Comparison of ENCODE assay signal across 10 mouse cellular contexts in genomic region chr5:118650746-118651145, GRCm38 (mm10).
DNase-seq lines count a peak whose midpoint lies in the region; ATAC-seq and TF ChIP-seq lines count a peak whose summit lies in the region.
"Had no signal": no experiment of that assay in that cellular context is flagged by ENCODE, and none has a peak within 500 bp of the region (broad histone marks: within the 10 kb centered on the region; RNA-seq: fewer than 3 reads in every experiment).

No protein-coding gene starts in this region.

- DNase-seq in gastrocnemius, adult 2 months, result peak; percentile 70
- no peak for DNase-seq in gastrocnemius, postnatal 4 days (ENCODE audit: low spot score in 2 of 2)
- no peak for DNase-seq in neural tube, embryonic 11.5 days (ENCODE audit: low spot score)
- DNase-seq in lung, postnatal 0 days (ENCODE audit: low spot score), result peak; percentile 30
- DNase-seq in cerebellum, adult 9-10 months, result no peak
- no peak for DNase-seq in urinary bladder, postnatal 25 days (ENCODE audit: low spot score)
- no peak for DNase-seq in right cerebral cortex, adult 2 months (ENCODE audit: low spot score in 2 of 2)

- no peak overlapping the region for H3K9ac ChIP-seq in neural tube, embryonic 11.5 days (ENCODE audit: low read length)
- H3K9ac ChIP-seq in neural tube, embryonic 15.5 days (replicated peaks), result no peak overlapping the region
- no peak overlapping the region for H3K9ac ChIP-seq in lung, postnatal 0 days (replicated peaks; ENCODE audit: low read depth)
- H3K9ac ChIP-seq: forebrain, embryonic 13.5 days; midbrain, embryonic 13.5 days had no signal

- 63% methylated on average over 7 of the region's 7 CpGs for WGBS in neural tube, embryonic 11.5 days
- WGBS in neural tube, embryonic 15.5 days, result 62% methylated on average over 7 of the region's 7 CpGs
- 38% methylated on average over 7 of the region's 7 CpGs for WGBS in lung, postnatal 0 days

- no peak for ATAC-seq in neural tube, embryonic 11.5 days (ENCODE audit: insufficient read depth, low FRiP score, low TSS enrichment)
- no peak for ATAC-seq in neural tube, embryonic 15.5 days (ENCODE audit: low FRiP score)
- peak; percentile 74 for ATAC-seq in lung, postnatal 0 days
- ATAC-seq: forebrain, embryonic 13.5 days; midbrain, embryonic 13.5 days had no signal

- no peaks in the 10 kb centered on the region for H3K36me3 ChIP-seq in neural tube, embryonic 11.5 days (ENCODE audit: control insufficient read depth, insufficient read depth, low read length)
- H3K36me3 ChIP-seq in neural tube, embryonic 15.5 days, result no peaks in the 10 kb centered on the region
- no peaks in the 10 kb centered on the region for H3K36me3 ChIP-seq in lung, postnatal 0 days (ENCODE audit: insufficient read depth, low read length)
- H3K36me3 ChIP-seq: midbrain, embryonic 13.5 days had no signal

- H3K4me2 ChIP-seq in neural tube, embryonic 11.5 days (ENCODE audit: low read depth), result no peak overlapping the region
- no peak overlapping the region for H3K4me2 ChIP-seq in neural tube, embryonic 15.5 days
- no peak overlapping the region for H3K4me2 ChIP-seq in lung, postnatal 0 days (replicated peaks; ENCODE audit: low read depth, low read length)
- H3K4me2 ChIP-seq: forebrain, embryonic 13.5 days; midbrain, embryonic 13.5 days had no signal

- no peak for TF ChIP-seq EP300 in lung, postnatal 0 days (IDR thresholded peaks at IDR 0.05)

- H3K27me3 ChIP-seq in neural tube, embryonic 11.5 days (ENCODE audit: control insufficient read depth, insufficient read depth, low read length), result no peaks in the 10 kb centered on the region
- no peaks in the 10 kb centered on the region for H3K27me3 ChIP-seq in neural tube, embryonic 15.5 days (replicated peaks)
- H3K27me3 ChIP-seq in lung, postnatal 0 days (replicated peaks; ENCODE audit: insufficient read depth, low read length), result no peaks in the 10 kb centered on the region
- H3K27me3 ChIP-seq: forebrain, embryonic 13.5 days; midbrain, embryonic 13.5 days had no signal

- peak overlapping the region; percentile 31 for H3K27ac ChIP-seq in gastrocnemius, adult 2 months
- H3K27ac ChIP-seq in neural tube, embryonic 11.5 days (ENCODE audit: low read depth, low read length), result 0 out of 2 replicates have a peak overlapping the region, but pooled peaks have one; percentile 8
- H3K27ac ChIP-seq in neural tube, embryonic 15.5 days (replicated peaks), result no peak overlapping the region; the same call in 1 of the 2 replicates
- no peak overlapping the region for H3K27ac ChIP-seq in lung, postnatal 0 days (ENCODE audit: low read length)
- H3K27ac ChIP-seq: forebrain, embryonic 13.5 days; midbrain, embryonic 13.5 days had no signal

- peak; percentile 13; the same call in 1 of the 2 replicates for TF ChIP-seq CTCF in gastrocnemius, adult 2 months (IDR thresholded peaks at IDR 0.05)
- TF ChIP-seq CTCF in lung, postnatal 0 days (IDR thresholded peaks at IDR 0.05), result peak; percentile 50

- no peaks in the 10 kb centered on the region for H3K9me3 ChIP-seq in neural tube, embryonic 11.5 days (ENCODE audit: control insufficient read depth, low read length)
- no peaks in the 10 kb centered on the region for H3K9me3 ChIP-seq in neural tube, embryonic 15.5 days (replicated peaks)
- H3K9me3 ChIP-seq in lung, postnatal 0 days (ENCODE audit: low read length), result no peaks in the 10 kb centered on the region
- H3K9me3 ChIP-seq: forebrain, embryonic 13.5 days; midbrain, embryonic 13.5 days had no signal

- H3K4me3 ChIP-seq in gastrocnemius, adult 2 months, result no peak overlapping the region
- no peak overlapping the region for H3K4me3 ChIP-seq in neural tube, embryonic 11.5 days (ENCODE audit: low read depth, low read length)
- no peak overlapping the region for H3K4me3 ChIP-seq in neural tube, embryonic 15.5 days (replicated peaks)
- H3K4me3 ChIP-seq in lung, postnatal 0 days (ENCODE audit: low read depth, low read length), result no peak overlapping the region
- H3K4me3 ChIP-seq: forebrain, embryonic 13.5 days; midbrain, embryonic 13.5 days had no signal

- peaks cover 15% of the 10 kb centered on the region for H3K4me1 ChIP-seq in neural tube, embryonic 11.5 days (ENCODE audit: control insufficient read depth, insufficient read depth, low read length)
- peaks cover 33% of the 10 kb centered on the region for H3K4me1 ChIP-seq in neural tube, embryonic 15.5 days
- peaks cover 16% of the 10 kb centered on the region; the same call in 1 of the 2 replicates for H3K4me1 ChIP-seq in lung, postnatal 0 days (ENCODE audit: insufficient read depth, low read depth, low read length)

- intact Hi-C loops in gastrocnemius, adult 2 months (cut with DNase I), result no loop called here

Comparison
In these comparisons a context has a peak if more than half of its experiments do, and no peak if none do; other contexts are left out.
1. DNase-seq: peak in gastrocnemius, adult 2 months (single experiment) and lung, postnatal 0 days (single experiment); none in gastrocnemius, postnatal 4 days (0 of 2), neural tube, embryonic 11.5 days (single experiment), cerebellum, adult 9-10 months (single experiment), urinary bladder, postnatal 25 days (single experiment) and right cerebral cortex, adult 2 months (0 of 2).
2. H3K27ac ChIP-seq: peak in gastrocnemius, adult 2 months (single experiment) and neural tube, embryonic 11.5 days (single experiment); none in neural tube, embryonic 15.5 days (single experiment) and lung, postnatal 0 days (single experiment).